Mouse (Mus musculus) limb, embryonic 15.5 days (tissue): ENCODE data around the gene Klhl36. TPM values are rescaled to one million over a fixed set of nuclear protein-coding genes. Genes with fewer than 3 reads are reported as not detected.

ENCODE experiments used
- ATAC-seq: fragments of 200-750 bp; cut with Nextera tagmentation; 2 replicates; pipeline ENCODE4 v1.8.0; 2017; ENCODE audit warnings: low read depth, moderate TSS enrichment; ENCODE audit not compliant: insufficient number of reproducible peaks, low FRiP score, low TSS enrichment
- H3K27ac ChIP-seq: fragments of 300-500 bp; sonication (generic); 2 replicates; pipeline ENCODE4 v1.5.1; 2015; ENCODE audit warnings: moderate library complexity, mild to moderate bottlenecking, inconsistent platforms
- H3K27me3 ChIP-seq: fragments of 300-500 bp; sonication (generic); 2 replicates; pipeline ENCODE4 v1.6.1; 2015; ENCODE audit warnings: inconsistent platforms
- H3K36me3 ChIP-seq: fragments of 300-500 bp; sonication (generic); 2 replicates; pipeline ENCODE4 v1.6.1; 2015; ENCODE audit warnings: inconsistent platforms
- H3K4me1 ChIP-seq: fragments of 300-500 bp; sonication (generic); 2 replicates; pipeline ENCODE4 v1.6.1; 2015; ENCODE audit warnings: inconsistent platforms
- H3K4me2 ChIP-seq: fragments of 300-500 bp; sonication (generic); 2 replicates; pipeline ENCODE4 v1.6.1; 2015; ENCODE audit warnings: mild to moderate bottlenecking, inconsistent platforms
- H3K4me3 ChIP-seq: fragments of 300-500 bp; sonication (generic); 2 replicates; pipeline ENCODE4 v1.5.1; 2015; ENCODE audit warnings: mild to moderate bottlenecking, inconsistent platforms
- H3K9ac ChIP-seq: fragments of 300-500 bp; sonication (generic); 2 replicates; pipeline ENCODE4 v1.6.1; 2015; ENCODE audit warnings: inconsistent platforms
- H3K9me3 ChIP-seq: fragments of 300-500 bp; sonication (generic); 2 replicates; pipeline ENCODE4 v1.6.1; 2016; ENCODE audit warnings: inconsistent platforms
- WGBS: fragments of 180-500 bp; shearing (Covaris S2); methylation state at CpG from one replicate; pipeline ENCODE4 v1.1.7; 2015; 5-methylcytosine and 5-hydroxymethylcytosine counted together
- polyA plus RNA-seq: library from polyadenylated mRNA; unstranded; fragments of >200 nt; fragmentation: Nextera tagmentation; extraction: Ambion mirVana; gene quantifications from 2 replicates; pipeline ENCODE4 v1.2.1, GENCODE M21; 2015

Klhl36 gene
- polyA plus RNA-seq, 1 experiment from 2014 or later = 13.5 TPM

DNA sequence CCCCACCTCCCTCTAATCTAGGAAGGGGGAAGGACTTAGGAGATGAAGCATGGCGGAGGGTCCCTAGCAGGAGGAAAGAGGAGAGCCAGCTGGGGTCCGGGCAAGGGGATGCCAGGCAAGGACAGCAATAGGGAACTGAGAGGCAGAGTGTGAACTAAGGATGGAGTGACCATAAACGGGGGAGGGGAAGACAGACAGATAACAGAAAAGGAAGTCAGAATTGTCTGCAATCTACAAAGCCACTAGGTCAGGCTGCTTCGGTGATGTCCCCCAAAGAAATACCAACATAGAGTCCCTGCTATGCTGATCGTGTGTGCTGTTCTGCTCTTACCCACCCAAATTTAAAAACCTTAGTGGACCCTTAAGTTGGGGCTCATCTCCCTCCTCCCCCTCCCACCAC, 35.1 kb upstream of the Klhl36 start:
- no peak overlapping the region for H3K4me2 ChIP-seq
- WGBS = 77% methylated on average over 5 of the region's 5 CpGs
- H3K36me3 ChIP-seq = peaks cover 5% of the 10 kb centered on the region
- H3K4me1 ChIP-seq = peaks cover 51% of the 10 kb centered on the region
- no peak for ATAC-seq
- no peak overlapping the region for H3K27ac ChIP-seq
- no peak overlapping the region for H3K9ac ChIP-seq
- no peaks in the 10 kb centered on the region for H3K27me3 ChIP-seq
- H3K9me3 ChIP-seq = no peaks in the 10 kb centered on the region
- H3K4me3 ChIP-seq = no peak overlapping the region

DNA sequence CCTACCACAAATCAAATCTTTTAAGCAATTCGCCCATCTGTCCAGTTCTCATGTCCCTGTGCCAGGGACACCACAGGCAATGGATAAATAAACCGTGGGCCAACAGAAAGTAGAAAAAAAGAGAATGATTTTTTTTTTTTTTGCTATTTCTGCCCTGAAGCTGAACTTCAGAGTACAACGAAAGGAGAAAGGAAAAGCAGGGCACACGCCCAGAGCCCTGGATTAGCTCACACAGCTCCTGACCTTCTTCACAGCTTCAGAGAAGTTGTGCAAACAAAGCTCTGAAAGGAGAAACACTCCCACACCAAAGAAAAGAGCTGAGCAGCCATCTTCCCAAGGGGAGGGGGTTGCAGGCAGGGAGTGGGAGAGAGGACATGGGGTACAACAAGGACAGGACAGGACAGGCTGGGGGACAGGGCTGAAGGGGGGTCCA, 34.3 kb upstream of the Klhl36 start:
- Histone ChIP-seq H3K4me1 (peaks cover 58% of the 10 kb centered on the region), H3K27ac (no peak overlapping the region), H3K27me3 (no peaks in the 10 kb centered on the region), H3K9ac (no peak overlapping the region), H3K36me3 (no peaks in the 10 kb centered on the region), H3K4me2 (no peak overlapping the region), H3K4me3 (no peak overlapping the region), H3K9me3 (no peaks in the 10 kb centered on the region)
- 62% methylated on average over 4 of the region's 4 CpGs for WGBS
- ATAC-seq = no peak

- no peaks in the 10 kb centered on the region for H3K9me3 ChIP-seq
- H3K27ac ChIP-seq = no peak overlapping the region
- ATAC-seq = no peak
- H3K27me3 ChIP-seq = no peaks in the 10 kb centered on the region
- peaks cover 64% of the 10 kb centered on the region for H3K4me1 ChIP-seq
- no peak overlapping the region for H3K4me2 ChIP-seq
- H3K9ac ChIP-seq = no peak overlapping the region
- 69% methylated on average over 10 of the region's 10 CpGs for WGBS
- no peak overlapping the region for H3K4me3 ChIP-seq
- no peaks in the 10 kb centered on the region for H3K36me3 ChIP-seq
Observed at GRCm38 (mm10) chr8:119829015-119829414, 33.1 kb upstream of the Klhl36 start.

DNA sequence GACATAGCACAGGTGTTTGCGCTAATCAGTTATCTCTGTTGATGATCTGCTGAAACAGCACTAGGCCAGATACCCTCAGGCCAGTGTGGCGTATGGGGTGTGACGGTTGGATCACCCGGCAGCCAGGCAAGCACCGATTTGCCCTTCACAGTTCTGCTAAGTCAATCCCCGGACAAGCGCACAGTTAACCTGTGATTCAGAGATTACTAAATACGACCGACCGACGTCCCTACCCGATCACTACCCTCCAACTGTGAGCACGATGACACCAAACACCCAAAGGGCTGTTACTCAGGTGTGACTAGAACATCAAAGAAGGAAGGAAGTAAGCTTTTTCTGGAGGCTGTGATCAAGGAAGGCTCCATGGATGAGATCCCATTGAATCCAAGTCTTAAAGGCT, 32.6 kb upstream of the Klhl36 start:
- peaks cover 61% of the 10 kb centered on the region for H3K4me1 ChIP-seq
- no peaks in the 10 kb centered on the region for H3K36me3 ChIP-seq
- ATAC-seq = no peak
- no peak overlapping the region for H3K9ac ChIP-seq
- 58% methylated on average over 13 of the region's 13 CpGs for WGBS
- H3K27ac ChIP-seq = no peak overlapping the region
- H3K9me3 ChIP-seq = no peaks in the 10 kb centered on the region
- no peak overlapping the region for H3K4me2 ChIP-seq
- no peaks in the 10 kb centered on the region for H3K27me3 ChIP-seq
- H3K4me3 ChIP-seq = no peak overlapping the region

DNA sequence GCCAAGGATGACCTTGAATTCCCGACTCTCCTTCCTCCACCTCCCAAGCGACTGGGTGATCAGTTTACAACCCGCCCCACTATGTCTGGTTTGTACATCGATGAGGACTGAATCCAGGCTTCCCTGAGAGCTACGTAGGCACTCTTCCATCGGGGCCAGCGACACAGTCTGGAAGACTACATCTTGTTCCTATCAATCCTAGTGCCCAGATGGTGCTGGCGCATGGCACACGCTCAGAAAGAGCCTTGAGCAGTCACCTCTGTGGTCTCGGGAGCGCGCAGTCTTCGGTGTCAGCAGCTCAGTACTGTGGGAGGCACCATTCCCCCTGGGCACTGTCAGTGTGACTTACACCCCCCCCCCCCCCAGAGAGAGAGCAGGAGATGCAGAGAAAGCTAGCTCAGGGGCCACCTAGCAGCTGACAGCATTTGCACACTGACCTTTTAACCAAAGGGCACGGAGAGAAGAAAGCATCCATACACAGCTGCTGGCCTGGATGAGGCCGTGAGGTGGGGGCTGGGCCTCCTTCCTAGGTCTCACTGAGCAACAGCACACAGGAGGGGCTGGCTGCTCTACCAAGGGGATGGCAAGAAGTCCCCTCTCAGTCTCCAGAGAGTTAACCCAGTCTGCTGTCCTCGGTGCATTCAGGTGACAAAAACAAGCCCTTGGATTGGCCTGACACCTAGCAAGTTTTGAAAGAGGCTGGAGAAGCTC, 32.0 kb upstream of the Klhl36 start:
- ATAC-seq = no peak
- no peak overlapping the region for H3K4me2 ChIP-seq
- H3K4me1 ChIP-seq = peaks cover 58% of the 10 kb centered on the region
- 48% methylated on average over 16 of the region's 16 CpGs for WGBS
- H3K27ac ChIP-seq = no peak overlapping the region
- no peaks in the 10 kb centered on the region for H3K27me3 ChIP-seq
- no peaks in the 10 kb centered on the region for H3K36me3 ChIP-seq
- no peaks in the 10 kb centered on the region for H3K9me3 ChIP-seq
- no peak overlapping the region for H3K9ac ChIP-seq
- no peak overlapping the region for H3K4me3 ChIP-seq

DNA sequence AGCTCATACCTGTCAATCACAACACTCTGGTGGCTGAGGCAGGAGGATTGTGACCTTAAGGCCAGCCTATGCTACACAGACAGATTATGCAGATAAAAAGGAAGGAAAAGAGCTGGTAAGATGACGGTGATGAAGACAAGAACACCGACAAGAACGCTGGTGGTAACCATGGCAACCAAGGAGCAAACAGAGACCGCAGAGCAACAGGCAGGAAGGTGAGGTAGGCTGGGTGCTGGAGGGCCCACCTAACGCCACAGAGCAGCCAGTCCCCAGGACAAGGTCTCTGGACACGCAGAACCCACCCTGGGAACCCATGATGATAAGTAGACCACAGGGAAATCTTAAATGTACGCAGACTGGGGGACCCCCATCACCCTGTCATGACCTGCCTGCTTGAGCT, 31.5 kb upstream of the Klhl36 start:
- peaks cover 55% of the 10 kb centered on the region for H3K4me1 ChIP-seq
- H3K4me2 ChIP-seq = no peak overlapping the region
- H3K27me3 ChIP-seq = no peaks in the 10 kb centered on the region
- H3K27ac ChIP-seq = no peak overlapping the region
- no peak overlapping the region for H3K9ac ChIP-seq
- ATAC-seq = no peak
- WGBS = 68% methylated on average over 7 of the region's 7 CpGs
- H3K4me3 ChIP-seq = no peak overlapping the region
- no peaks in the 10 kb centered on the region for H3K36me3 ChIP-seq
- no peaks in the 10 kb centered on the region for H3K9me3 ChIP-seq

DNA sequence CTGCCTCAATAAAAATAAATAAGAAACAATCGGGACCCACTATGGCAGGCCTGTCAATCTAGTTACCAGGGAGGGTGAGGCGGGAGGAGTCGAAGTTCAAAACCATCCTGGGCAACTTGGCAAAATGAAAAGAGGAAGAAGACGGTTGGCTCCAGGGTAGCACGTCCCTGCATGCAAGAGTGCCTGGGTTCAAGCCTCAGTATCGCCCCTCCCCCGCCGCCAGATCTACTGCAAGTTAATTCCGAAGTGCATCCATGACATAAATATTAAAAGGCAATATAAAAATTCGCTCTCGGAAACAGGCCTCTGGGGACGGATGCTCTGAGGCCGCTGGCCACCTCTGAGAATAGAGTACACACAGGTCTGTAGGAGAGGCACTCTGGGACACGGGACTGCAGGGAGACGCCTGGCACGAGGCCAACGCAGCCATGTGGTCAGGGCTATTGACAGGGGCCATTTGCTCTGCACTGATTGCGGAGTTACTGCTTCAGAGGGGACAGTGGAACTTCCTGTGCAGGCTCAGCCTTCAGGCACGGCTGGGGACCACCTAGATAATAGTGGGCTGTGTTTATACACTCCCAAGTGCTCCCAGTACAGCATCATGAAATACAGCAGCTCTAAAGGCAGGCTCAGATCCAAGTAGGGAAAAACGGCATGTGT, 30.6 kb upstream of the Klhl36 start:
- Histone ChIP-seq H3K27ac (no peak overlapping the region), H3K36me3 (no peaks in the 10 kb centered on the region), H3K9me3 (no peaks in the 10 kb centered on the region), H3K4me2 (peak overlapping the region; percentile 19), H3K4me3 (no peak overlapping the region), H3K27me3 (no peaks in the 10 kb centered on the region), H3K4me1 (peaks cover 55% of the 10 kb centered on the region), H3K9ac (no peak overlapping the region)
- WGBS = 25% methylated on average over 20 of the region's 20 CpGs
- peak; percentile 56; the same call in 1 of the 2 replicates for ATAC-seq

- Histone ChIP-seq H3K27me3 (no peaks in the 10 kb centered on the region), H3K4me1 (peaks cover 61% of the 10 kb centered on the region), H3K4me3 (no peak overlapping the region), H3K27ac (peak overlapping the region; percentile 54), H3K4me2 (peak overlapping the region; percentile 19; the same call in 1 of the 2 replicates), H3K9ac (no peak overlapping the region), H3K36me3 (no peaks in the 10 kb centered on the region), H3K9me3 (no peaks in the 10 kb centered on the region)
- WGBS = 42% methylated on average over 7 of the region's 7 CpGs
- no peak for ATAC-seq
Observed at GRCm38 (mm10) chr8:119832101-119832617, 29.9 kb upstream of the Klhl36 start.

DNA sequence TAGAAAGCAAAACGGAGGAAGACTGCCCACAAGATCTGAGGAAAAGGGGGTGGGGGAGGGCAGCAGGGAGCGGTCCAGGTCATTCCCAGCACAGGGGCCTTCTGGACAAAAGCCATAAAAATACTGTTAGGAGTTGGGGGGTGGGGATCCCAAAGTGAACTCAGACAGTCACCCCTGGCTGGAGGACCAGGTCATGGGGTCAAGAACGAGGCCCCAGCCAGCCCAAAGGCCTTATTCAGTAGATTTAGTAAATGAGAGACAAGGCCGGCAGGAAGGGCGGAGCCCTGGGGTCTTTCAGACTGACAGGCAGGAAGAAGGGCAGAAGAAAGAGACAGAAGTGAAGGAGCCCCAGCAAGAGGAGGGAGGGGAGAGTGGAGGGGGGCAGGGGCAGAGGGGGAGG, 29.1 kb upstream of the Klhl36 start:
- no peak overlapping the region for H3K27ac ChIP-seq
- H3K9me3 ChIP-seq = no peaks in the 10 kb centered on the region
- no peak for ATAC-seq
- H3K36me3 ChIP-seq = no peaks in the 10 kb centered on the region
- H3K4me2 ChIP-seq = no peak overlapping the region
- H3K9ac ChIP-seq = no peak overlapping the region
- peaks cover 66% of the 10 kb centered on the region for H3K4me1 ChIP-seq
- H3K27me3 ChIP-seq = no peaks in the 10 kb centered on the region
- H3K4me3 ChIP-seq = no peak overlapping the region
- 44% methylated on average over 5 of the region's 5 CpGs for WGBS

- 90% methylated on average over 6 of the region's 6 CpGs for WGBS
- no peak overlapping the region for H3K27ac ChIP-seq
- no peak overlapping the region for H3K4me2 ChIP-seq
- no peaks in the 10 kb centered on the region for H3K27me3 ChIP-seq
- no peak for ATAC-seq
- H3K4me3 ChIP-seq = no peak overlapping the region
- peaks cover 66% of the 10 kb centered on the region for H3K4me1 ChIP-seq
- no peak overlapping the region for H3K9ac ChIP-seq
- no peaks in the 10 kb centered on the region for H3K9me3 ChIP-seq
- no peaks in the 10 kb centered on the region for H3K36me3 ChIP-seq
Observed at GRCm38 (mm10) chr8:119834676-119835075, 27.4 kb upstream of the Klhl36 start.

DNA sequence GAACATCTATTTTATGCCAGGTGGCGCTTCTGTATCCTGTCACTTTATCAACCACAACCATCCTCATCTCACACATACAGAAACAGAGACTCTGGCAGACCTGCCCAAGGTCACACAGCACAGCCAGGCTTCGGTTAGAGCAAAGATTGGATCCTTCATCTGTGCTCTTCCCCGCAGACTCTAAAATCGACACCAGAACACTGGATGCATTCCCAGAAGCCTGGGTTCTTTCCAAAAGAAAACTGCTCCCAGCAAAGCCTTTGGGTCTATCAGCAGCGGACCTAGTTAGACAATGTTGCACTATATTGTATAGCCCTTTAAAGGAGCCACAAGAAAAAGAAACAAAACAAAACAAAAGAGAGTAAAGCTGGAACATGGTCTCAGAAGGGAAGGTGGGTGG, 26.8 kb upstream of the Klhl36 start:
- no peak overlapping the region for H3K9ac ChIP-seq
- no peaks in the 10 kb centered on the region for H3K27me3 ChIP-seq
- ATAC-seq = no peak
- H3K36me3 ChIP-seq = no peaks in the 10 kb centered on the region
- 68% methylated on average over 5 of the region's 5 CpGs for WGBS
- no peaks in the 10 kb centered on the region for H3K9me3 ChIP-seq
- peaks cover 64% of the 10 kb centered on the region for H3K4me1 ChIP-seq
- H3K27ac ChIP-seq = no peak overlapping the region
- no peak overlapping the region for H3K4me2 ChIP-seq
- no peak overlapping the region for H3K4me3 ChIP-seq

DNA sequence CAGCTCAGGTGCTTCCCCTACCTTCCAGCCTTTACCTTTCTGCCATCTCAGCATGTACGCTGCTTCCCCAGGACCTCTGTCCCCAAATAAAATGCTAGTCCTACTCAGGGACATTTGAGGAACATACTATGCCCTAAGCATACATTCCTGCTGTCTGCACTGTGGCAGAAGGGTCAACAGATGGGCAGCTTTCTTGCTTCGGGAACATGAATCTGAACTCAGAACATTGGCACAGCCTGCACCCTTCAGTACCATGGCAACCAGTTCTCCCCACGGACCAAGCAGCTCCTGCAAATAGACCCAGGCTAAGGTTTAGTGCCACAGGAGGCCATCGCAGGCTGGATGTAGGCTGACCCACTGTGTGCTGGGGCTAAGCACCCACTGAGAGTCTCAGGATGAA, 25.2 kb upstream of the Klhl36 start:
- peaks cover 58% of the 10 kb centered on the region for H3K4me1 ChIP-seq
- no peaks in the 10 kb centered on the region for H3K9me3 ChIP-seq

More for the DNA sequence above, 25.2 kb upstream of the Klhl36 start:
- Histone ChIP-seq H3K27me3 (no peaks in the 10 kb centered on the region), H3K4me2 (no peak overlapping the region), H3K9ac (no peak overlapping the region), H3K4me3 (no peak overlapping the region), H3K27ac (peak overlapping the region; percentile 28; the same call in 1 of the 2 replicates), H3K36me3 (no peaks in the 10 kb centered on the region)
- WGBS = 84% methylated on average over 4 of the region's 4 CpGs
- ATAC-seq = no peak
